Mouse (Mus musculus) intestine, embryonic 16.5 days (tissue): Measurements from ENCODE around the gene Sh3gl2. TPM values are rescaled to one million over a fixed set of nuclear protein-coding genes. Genes with fewer than 3 reads are reported as not detected.

Source experiments
- ATAC-seq: fragments of 200-750 bp; cut with Nextera tagmentation; 2 replicates; pipeline ENCODE4 v1.8.0; 2017; ENCODE audit warnings: moderate TSS enrichment, moderate library complexity
- H3K27ac ChIP-seq: fragments of 300-500 bp; sonication (generic); 2 replicates; pipeline ENCODE4 v1.5.1; 2014; ENCODE audit warnings: mild to moderate bottlenecking, low read length
- H3K27me3 ChIP-seq: fragments of 300-500 bp; sonication (generic); replicated peaks from 2 replicates; pipeline ENCODE4 v1.6.1; 2014; ENCODE audit warnings: low read length, control low read depth, mixed read lengths; ENCODE audit not compliant: control insufficient read depth, insufficient read depth
- H3K36me3 ChIP-seq: fragments of 300-500 bp; sonication (generic); 2 replicates; pipeline ENCODE4 v1.6.1; 2014; ENCODE audit warnings: low read length, control low read depth; ENCODE audit not compliant: control insufficient read depth, insufficient read depth
- H3K4me1 ChIP-seq: fragments of 300-500 bp; sonication (generic); 2 replicates; pipeline ENCODE4 v1.6.1; 2014; ENCODE audit warnings: low read length, control low read depth, mixed read lengths; ENCODE audit not compliant: control insufficient read depth, insufficient read depth
- H3K4me2 ChIP-seq: fragments of 300-500 bp; sonication (generic); 2 replicates; pipeline ENCODE4 v1.6.1; 2014; ENCODE audit warnings: low read depth, low read length, control low read depth
- H3K4me3 ChIP-seq: fragments of 300-500 bp; sonication (generic); 2 replicates; pipeline ENCODE4 v1.5.1; 2014; ENCODE audit warnings: mild to moderate bottlenecking, low read length
- H3K9ac ChIP-seq: fragments of 300-500 bp; sonication (generic); 2 replicates; pipeline ENCODE4 v1.6.1; 2014; ENCODE audit warnings: low read depth, low read length
- H3K9me3 ChIP-seq: fragments of 300-500 bp; sonication (generic); 2 replicates; pipeline ENCODE4 v1.6.1; 2016; ENCODE audit warnings: low read length, control low read depth; ENCODE audit not compliant: control insufficient read depth
- whole genome bisulfite sequencing: fragments of 180-500 bp; shearing (Covaris S2); extraction: QIAGEN DNeasy Blood & Tissue Kit; methylation state at CpG from one replicate; pipeline ENCODE4 v1.1.7; 2014; 5-methylcytosine and 5-hydroxymethylcytosine counted together
- polyA plus RNA-seq: library from polyadenylated mRNA; unstranded; fragments of >200 nt; fragmentation: Nextera tagmentation; extraction: Ambion mirVana; gene quantifications from 2 replicates; pipeline ENCODE4 v1.2.1, GENCODE M21; 2015

Gene Sh3gl2
- polyA plus RNA-seq, 1 experiment from 2014 or later, result 17.4 TPM

GRCm38 (mm10) chr4:85420429-85420828, 215.5 kb downstream of the Sh3gl2 start:
- ATAC-seq, result no peak
- no peaks in the 10 kb centered on the region for H3K27me3 ChIP-seq
- H3K4me3 ChIP-seq, result no peak overlapping the region
- no peaks in the 10 kb centered on the region for H3K9me3 ChIP-seq
- WGBS, result 76% methylated on average over 6 of the region's 6 CpGs
- H3K36me3 ChIP-seq, result no peaks in the 10 kb centered on the region
- no peak overlapping the region for H3K9ac ChIP-seq
- no peaks in the 10 kb centered on the region for H3K4me1 ChIP-seq
- no peak overlapping the region for H3K27ac ChIP-seq
- no peak overlapping the region for H3K4me2 ChIP-seq

- no peaks in the 10 kb centered on the region for H3K9me3 ChIP-seq
- ATAC-seq, result no peak
- H3K27ac ChIP-seq, result no peak overlapping the region
- H3K36me3 ChIP-seq, result no peaks in the 10 kb centered on the region
- H3K9ac ChIP-seq, result no peak overlapping the region
- no peak overlapping the region for H3K4me2 ChIP-seq
- 77% methylated on average over 4 of the region's 4 CpGs for WGBS
- H3K4me1 ChIP-seq, result no peaks in the 10 kb centered on the region
- no peak overlapping the region for H3K4me3 ChIP-seq
- H3K27me3 ChIP-seq, result no peaks in the 10 kb centered on the region
Observed at GRCm38 (mm10) chr4:85426211-85426610, 221.3 kb downstream of the Sh3gl2 start.

DNA sequence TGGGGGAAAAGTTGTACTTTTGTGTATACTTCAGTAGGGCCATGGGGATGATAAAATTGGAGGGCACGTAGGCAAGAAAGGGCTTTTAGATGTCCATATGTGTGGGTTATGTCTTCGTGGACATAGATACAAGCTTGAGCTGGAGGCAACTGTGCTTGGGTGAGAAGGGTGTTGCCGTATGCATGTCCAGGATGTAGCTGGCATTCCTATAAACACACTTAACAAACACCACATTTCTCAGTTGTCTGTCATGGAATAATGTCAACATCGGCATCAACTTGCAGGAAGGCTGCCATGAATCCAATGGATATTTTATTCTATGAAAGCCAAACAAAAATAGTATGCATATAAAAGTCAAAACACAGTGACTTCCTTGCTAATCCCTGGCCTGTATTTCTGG, 227.9 kb downstream of the Sh3gl2 start:
- no peaks in the 10 kb centered on the region for H3K9me3 ChIP-seq
- 74% methylated on average over 4 of the region's 4 CpGs for WGBS
- H3K36me3 ChIP-seq, result no peaks in the 10 kb centered on the region
- no peaks in the 10 kb centered on the region for H3K4me1 ChIP-seq
- H3K27me3 ChIP-seq, result no peaks in the 10 kb centered on the region
- no peak overlapping the region for H3K4me2 ChIP-seq
- no peak overlapping the region for H3K9ac ChIP-seq
- H3K4me3 ChIP-seq, result no peak overlapping the region
- no peak overlapping the region for H3K27ac ChIP-seq
- ATAC-seq, result no peak

- H3K36me3 ChIP-seq, result no peaks in the 10 kb centered on the region
- H3K4me3 ChIP-seq, result no peak overlapping the region
- no peaks in the 10 kb centered on the region for H3K9me3 ChIP-seq
- H3K27ac ChIP-seq, result no peak overlapping the region
- no peaks in the 10 kb centered on the region for H3K27me3 ChIP-seq
- no peaks in the 10 kb centered on the region for H3K4me1 ChIP-seq
- ATAC-seq, result no peak
- WGBS, result 56% methylated on average over 8 of the region's 8 CpGs
- H3K4me2 ChIP-seq, result no peak overlapping the region
- no peak overlapping the region for H3K9ac ChIP-seq
Observed at GRCm38 (mm10) chr4:85434734-85435133, 229.8 kb downstream of the Sh3gl2 start.

GRCm38 (mm10) chr4:85438813-85439212, 233.9 kb downstream of the Sh3gl2 start:
- H3K9me3 ChIP-seq, result no peaks in the 10 kb centered on the region
- no peaks in the 10 kb centered on the region for H3K36me3 ChIP-seq
- no peaks in the 10 kb centered on the region for H3K27me3 ChIP-seq
- no peak overlapping the region for H3K4me2 ChIP-seq
- no peaks in the 10 kb centered on the region for H3K4me1 ChIP-seq
- no peak for ATAC-seq
- H3K27ac ChIP-seq, result no peak overlapping the region
- H3K9ac ChIP-seq, result no peak overlapping the region
- no peak overlapping the region for H3K4me3 ChIP-seq
- 60% methylated on average over 3 of the region's 3 CpGs for WGBS

DNA sequence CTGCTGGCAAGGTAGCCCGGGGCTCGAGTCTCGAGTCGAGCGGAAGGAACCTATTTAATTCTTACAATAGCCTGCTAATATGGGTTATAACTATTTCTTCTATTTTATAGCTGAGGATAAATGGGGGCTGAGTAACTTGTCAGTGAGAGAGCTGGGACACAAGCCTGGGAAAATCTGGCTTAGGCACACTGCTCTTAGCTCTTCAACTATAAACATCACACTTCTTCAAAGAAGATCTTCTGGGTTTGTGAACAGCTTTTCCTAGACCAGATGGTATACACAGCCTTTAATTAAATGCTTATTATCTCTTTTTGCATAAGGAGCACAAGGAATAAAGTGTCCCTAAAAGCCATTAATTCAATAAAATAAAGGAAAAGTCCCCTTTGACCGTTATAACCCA, 278.7 kb downstream of the Sh3gl2 start:
- Histone ChIP-seq H3K4me1 (no peaks in the 10 kb centered on the region), H3K9ac (no peak overlapping the region), H3K4me3 (no peak overlapping the region), H3K27ac (no peak overlapping the region), H3K36me3 (no peaks in the 10 kb centered on the region), H3K4me2 (no peak overlapping the region), H3K27me3 (no peaks in the 10 kb centered on the region), H3K9me3 (no peaks in the 10 kb centered on the region)
- ATAC-seq, result no peak
- WGBS, result 95% methylated on average over 6 of the region's 6 CpGs

GRCm38 (mm10) chr4:85486316-85486946, 281.5 kb downstream of the Sh3gl2 start:
- Histone ChIP-seq H3K4me1 (no peaks in the 10 kb centered on the region), H3K4me3 (no peak overlapping the region), H3K4me2 (no peak overlapping the region), H3K9me3 (no peaks in the 10 kb centered on the region), H3K27ac (no peak overlapping the region), H3K36me3 (no peaks in the 10 kb centered on the region), H3K9ac (no peak overlapping the region), H3K27me3 (no peaks in the 10 kb centered on the region)
- WGBS, result 76% methylated on average over 10 of the region's 10 CpGs
- no peak for ATAC-seq

DNA sequence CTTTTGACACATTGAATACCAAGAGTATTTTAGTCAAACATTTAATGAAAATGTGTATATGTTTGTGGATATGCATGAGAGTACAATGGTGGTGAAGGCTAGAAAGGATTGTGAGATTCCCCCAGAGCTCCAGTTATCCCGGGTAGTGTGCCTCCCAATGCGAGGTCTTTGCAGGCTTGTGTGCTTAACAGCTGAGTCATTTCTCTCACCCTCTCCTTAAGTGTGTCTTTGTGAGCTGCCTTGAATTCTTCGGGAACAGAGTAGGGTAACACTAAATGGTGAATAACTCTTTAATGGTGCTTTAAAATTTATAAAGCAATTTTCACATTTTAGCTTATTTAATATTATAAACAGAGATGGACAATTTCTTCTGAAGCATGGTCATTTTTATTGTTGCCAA, 300.8 kb downstream of the Sh3gl2 start:
- H3K9ac ChIP-seq, result no peak overlapping the region
- H3K4me2 ChIP-seq, result no peak overlapping the region
- no peaks in the 10 kb centered on the region for H3K4me1 ChIP-seq
- no peaks in the 10 kb centered on the region for H3K36me3 ChIP-seq
- H3K27ac ChIP-seq, result no peak overlapping the region
- no peaks in the 10 kb centered on the region for H3K9me3 ChIP-seq
- WGBS, result 58% methylated on average over 3 of the region's 3 CpGs
- no peaks in the 10 kb centered on the region for H3K27me3 ChIP-seq
- no peak overlapping the region for H3K4me3 ChIP-seq
- ATAC-seq, result no peak

DNA sequence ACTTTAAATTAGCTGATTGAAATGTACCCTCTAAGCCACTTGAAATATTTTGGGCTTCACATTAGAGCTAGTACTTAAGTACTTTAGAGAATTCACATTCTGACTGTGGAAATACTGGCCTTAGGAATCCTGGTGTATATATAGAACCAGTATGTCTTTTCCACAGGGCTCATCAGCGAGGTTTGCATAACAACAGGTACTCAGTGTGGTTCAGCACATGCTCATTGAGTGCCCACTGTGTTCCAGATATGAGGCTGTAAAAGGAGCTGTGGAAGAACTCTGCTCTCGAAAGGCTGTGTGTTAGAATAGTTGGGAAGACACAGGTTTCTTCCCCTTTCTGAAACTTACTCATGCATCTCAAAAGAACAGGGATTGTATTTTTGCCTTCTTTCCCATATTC, 302.1 kb downstream of the Sh3gl2 start:
- Histone ChIP-seq H3K9ac (no peak overlapping the region), H3K36me3 (no peaks in the 10 kb centered on the region), H3K27ac (no peak overlapping the region), H3K4me3 (no peak overlapping the region), H3K4me2 (no peak overlapping the region), H3K4me1 (no peaks in the 10 kb centered on the region), H3K27me3 (no peaks in the 10 kb centered on the region), H3K9me3 (no peaks in the 10 kb centered on the region)
- WGBS, result 71% methylated on average over 2 of the region's 2 CpGs
- ATAC-seq, result no peak

GRCm38 (mm10) chr4:85507491-85507890, 302.6 kb downstream of the Sh3gl2 start:
- WGBS, result 46% methylated on average over 5 of the region's 5 CpGs
- Histone ChIP-seq H3K4me3 (no peak overlapping the region), H3K27ac (no peak overlapping the region), H3K36me3 (no peaks in the 10 kb centered on the region), H3K27me3 (no peaks in the 10 kb centered on the region), H3K9me3 (no peaks in the 10 kb centered on the region), H3K9ac (no peak overlapping the region), H3K4me2 (no peak overlapping the region), H3K4me1 (no peaks in the 10 kb centered on the region)
- no peak for ATAC-seq
